Mouse (Mus musculus) gonadal fat pad, adult 2 months (tissue): ENCODE measurements around the gene Olfr1368. TPM values are rescaled to one million over a fixed set of nuclear protein-coding genes. Genes with fewer than 3 reads are reported as not detected.
"Not testable (repeated sequence)": the region's sequence is repeated elsewhere in the genome, so short reads cannot be mapped to it uniquely, and the experiment has no call there.

Experiments
- DNase-seq: peaks from one replicate; pipeline ENCODE4 v3.0.0-alpha.2; 2012; ENCODE audit warnings: low read depth
- polyA plus RNA-seq: library from polyadenylated mRNA; depleted of rRNA; stranded (reverse); fragments of >200 nt; gene quantifications from 2 replicates; pipeline ENCODE4 v1.2.3, GENCODE M21; 2012; rRNA removed

The Olfr1368 gene
- polyA plus RNA-seq, 1 experiment, result not detected

DNA sequence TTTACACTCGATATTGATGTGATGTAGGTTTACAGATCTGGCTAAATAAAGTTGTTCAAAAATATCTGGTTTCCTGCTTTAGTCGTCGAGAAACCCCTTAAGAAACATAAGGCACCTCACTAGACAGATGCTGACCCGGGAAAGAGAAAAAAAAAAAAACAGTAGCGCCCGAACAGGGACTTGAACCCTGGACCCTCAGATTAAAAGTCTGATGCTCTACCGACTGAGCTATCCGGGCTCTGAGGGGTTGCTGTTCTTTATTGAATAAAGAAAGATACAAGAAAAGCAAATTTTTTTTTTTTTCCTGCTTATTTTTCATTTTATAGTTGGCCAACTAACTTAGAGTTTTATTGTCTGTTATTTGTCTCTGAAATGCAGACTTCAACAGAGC is 22.2 kb upstream of the Olfr1368 start:
- no peak for DNase-seq

- DNase-seq, result no peak
Measured at GRCm38 (mm10) chr13:21166936-21167909, 21.6 kb upstream of the Olfr1368 start.

- no peak for DNase-seq
Measured at GRCm38 (mm10) chr13:21162591-21162990, 16.9 kb upstream of the Olfr1368 start.

GRCm38 (mm10) chr13:21161591-21161990 is 15.9 kb upstream of the Olfr1368 start:
- no peak for DNase-seq

GRCm38 (mm10) chr13:21160657-21161590 is 15.3 kb upstream of the Olfr1368 start:
- DNase-seq, result no peak

- no peak for DNase-seq
Measured at GRCm38 (mm10) chr13:21160041-21160511, 14.4 kb upstream of the Olfr1368 start.

GRCm38 (mm10) chr13:21159475-21159819 is 13.8 kb upstream of the Olfr1368 start:
- DNase-seq, result no peak

DNA sequence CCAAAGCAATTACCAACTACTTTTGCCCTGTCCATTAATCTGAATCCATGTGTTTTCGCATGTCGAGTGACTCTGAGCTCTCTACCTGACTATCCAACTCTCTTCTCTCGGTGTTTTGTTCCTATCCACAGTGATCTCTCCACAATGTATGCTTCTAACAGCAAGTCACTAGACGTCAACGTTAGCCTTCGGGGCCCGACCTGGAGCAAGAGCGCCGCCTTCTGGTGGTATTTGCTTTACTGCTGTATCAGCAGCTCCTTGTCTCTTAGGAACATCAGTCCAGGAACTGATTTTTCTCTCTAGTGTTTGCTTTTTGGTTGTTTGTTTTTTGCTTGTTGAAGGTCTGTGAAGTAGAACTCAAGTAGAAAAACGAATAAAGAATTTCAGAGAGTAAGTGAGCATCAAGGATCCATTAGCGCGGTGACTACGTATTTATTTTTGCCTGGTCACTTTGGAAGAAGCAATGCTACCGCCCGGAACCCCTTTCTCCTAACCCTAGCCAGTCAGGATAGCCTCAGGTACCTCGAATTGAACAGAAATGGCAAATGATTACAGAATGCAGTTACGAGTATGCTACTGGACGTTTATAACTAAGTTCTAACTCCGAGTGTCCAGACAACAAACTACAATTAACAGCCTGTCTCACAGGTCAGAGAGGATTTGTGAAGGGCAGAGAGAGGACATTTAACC is 13.3 kb upstream of the Olfr1368 start:
- no peak for DNase-seq

DNA sequence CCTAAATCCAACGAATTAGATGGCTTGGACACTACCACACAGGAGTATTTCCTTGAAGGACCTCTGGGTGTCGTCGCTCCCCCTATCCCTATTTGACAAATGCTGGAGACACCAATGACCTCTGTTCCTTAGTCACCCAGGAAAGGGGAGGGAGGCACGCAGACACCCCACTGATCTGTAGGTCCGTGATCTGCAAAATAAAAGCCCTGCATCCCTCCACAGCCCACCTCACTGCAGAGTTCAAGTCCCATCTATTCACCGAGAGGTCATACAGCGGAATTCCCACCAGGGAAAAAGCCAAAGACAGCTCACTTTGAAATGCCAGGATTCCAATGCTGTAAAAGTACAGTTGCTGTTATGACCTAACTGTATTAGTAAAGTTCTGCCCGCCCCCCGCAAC is 12.4 kb upstream of the Olfr1368 start:
- no peak for DNase-seq

DNA sequence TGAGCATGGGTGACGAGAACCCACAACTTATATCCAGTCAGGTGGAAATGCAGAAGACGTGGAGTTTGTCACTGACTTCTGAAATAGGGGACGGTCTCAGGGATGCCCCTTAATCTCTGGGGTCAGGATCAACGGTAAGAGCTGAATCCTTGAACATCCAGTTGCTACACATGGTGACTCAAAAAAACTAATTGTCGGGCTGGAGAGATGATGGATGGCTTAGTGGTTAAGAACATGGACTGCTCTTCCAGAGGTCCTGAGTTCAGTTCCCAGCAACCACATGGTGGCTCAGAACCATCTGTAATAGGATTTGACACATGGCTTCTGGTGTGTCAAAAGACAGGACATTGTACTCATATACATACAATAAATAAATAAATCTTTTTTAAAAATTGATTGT is 10.2 kb upstream of the Olfr1368 start:
- no peak for DNase-seq

DNA sequence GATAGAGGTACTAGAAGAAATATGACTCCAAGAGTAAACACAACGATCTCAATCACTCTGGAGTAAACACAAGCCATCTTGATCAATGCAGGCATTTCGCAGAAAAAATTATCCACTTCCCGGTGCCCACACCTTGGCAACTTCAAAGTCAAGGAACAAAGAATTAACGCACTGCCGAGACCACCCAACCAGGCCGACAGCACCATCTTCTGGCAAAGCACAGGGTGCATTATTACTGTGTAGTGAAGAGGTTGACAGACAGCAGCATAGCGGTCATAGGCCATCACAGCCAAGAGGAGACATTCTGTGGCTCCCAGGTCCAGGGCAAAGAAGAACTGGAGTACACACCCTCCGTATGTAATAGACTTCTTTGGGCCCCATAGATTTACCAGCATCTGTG is 3.2 kb downstream of the Olfr1368 start:
- DNase-seq, result no peak

- DNase-seq, result not testable (repeated sequence)
Measured at GRCm38 (mm10) chr13:21129339-21129738, 16.3 kb downstream of the Olfr1368 start, which contains the start of gene Olfr263. TSS of gene Olfr263 (plus strand) at chr13:21129639.

DNA sequence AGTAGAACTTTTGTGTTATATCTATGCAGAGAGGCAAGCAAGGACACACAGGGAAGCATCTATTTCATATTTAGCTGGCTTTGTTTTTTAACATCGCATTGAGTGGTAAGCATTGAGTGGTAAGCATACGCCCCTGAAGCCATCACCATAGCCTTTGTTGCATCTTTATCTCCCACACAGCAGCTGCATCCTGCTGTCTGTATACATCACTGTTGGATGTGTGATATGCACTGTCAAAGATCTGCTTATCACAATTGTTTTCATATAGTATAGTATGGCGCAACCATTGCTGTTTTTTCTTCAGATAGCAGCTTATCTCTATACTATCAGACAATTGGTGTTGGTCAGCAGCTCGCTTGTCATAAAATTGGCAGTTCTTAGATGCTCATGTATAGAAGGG is 31.5 kb downstream of the Olfr1368 start:
- DNase-seq, result no peak

- DNase-seq, result not testable (repeated sequence)
Measured at GRCm38 (mm10) chr13:21111183-21111582, 34.5 kb downstream of the Olfr1368 start, which contains the start of gene Olfr1369-ps1. TSS of gene Olfr1369-ps1 (plus strand) at chr13:21111483.

DNA sequence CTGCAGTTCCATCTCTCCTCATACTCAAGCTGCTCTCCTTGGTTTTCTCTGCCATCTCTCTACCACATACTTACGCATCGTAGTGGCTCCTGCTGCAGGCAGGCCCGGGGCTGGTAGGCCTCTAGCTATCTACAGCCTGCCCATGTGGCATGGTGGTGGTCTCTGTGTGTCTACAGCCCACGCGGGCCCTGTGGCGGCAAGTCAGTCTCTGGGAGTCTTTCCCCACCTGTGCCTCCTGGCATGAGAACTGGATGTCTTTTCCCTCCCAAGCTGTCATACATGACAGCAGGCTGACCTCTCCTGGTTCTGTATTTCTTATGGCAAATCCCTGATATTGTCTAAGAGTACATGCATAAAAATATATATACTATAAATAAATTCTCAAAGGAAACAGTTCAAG is 35.2 kb downstream of the Olfr1368 start:
- no peak for DNase-seq

DNA sequence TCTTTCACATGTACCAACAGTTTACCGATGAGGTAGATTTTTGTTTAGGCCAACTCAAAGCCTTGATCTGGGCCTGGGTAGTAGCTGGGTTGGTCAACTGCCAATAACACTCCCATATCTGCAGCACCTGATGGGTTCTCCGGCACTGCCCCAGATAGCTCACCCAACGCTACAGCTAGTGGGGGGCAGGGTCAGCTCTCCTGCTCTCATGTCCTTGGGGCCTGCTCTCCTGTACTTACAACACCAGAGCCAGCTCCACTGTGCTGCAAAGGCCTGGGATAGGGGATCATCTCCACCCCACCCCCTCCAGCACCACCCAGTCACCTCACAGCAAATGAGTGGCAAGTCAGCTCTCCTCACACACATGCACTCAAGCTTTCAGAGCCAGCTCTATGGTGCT is 35.9 kb downstream of the Olfr1368 start:
- DNase-seq, result no peak

Other genes with a start within 250 kb of the Olfr1368 start
- not detected in 2 replicates for gene Olfr1370, start 70.9 kb downstream of the Olfr1368 start, polyA plus RNA-seq
- not detected in 2 replicates for gene Olfr1369-ps1, start 34.4 kb downstream of the Olfr1368 start, polyA plus RNA-seq
- gene Olfr263, start 16.2 kb downstream of the Olfr1368 start, polyA plus RNA-seq, result not detected in 2 replicates
- 44.6 and 55.3 TPM in 2 replicates for gene Trim27, start 33.6 kb upstream of the Olfr1368 start, polyA plus RNA-seq
- 7,749 and 11,313 TPM in 2 replicates for gene Gpx5, start 146.9 kb upstream of the Olfr1368 start, polyA plus RNA-seq
- gene Gpx6, start 166.3 kb upstream of the Olfr1368 start, polyA plus RNA-seq, result 30.8 and 58.3 TPM in 2 replicates
- gene Olfr1367, start 201.0 kb upstream of the Olfr1368 start, polyA plus RNA-seq, result not detected in 2 replicates
- 1.9 and 2.3 TPM in 2 replicates for gene Zscan12, start 217.0 kb upstream of the Olfr1368 start, polyA plus RNA-seq